Mouse (Mus musculus): ENCODE data around the gene Clk3. TPM values are rescaled to one million over a fixed set of nuclear protein-coding genes. Genes with fewer than 3 reads are reported as not detected.

Clk3 gene
- polyA plus RNA-seq, 1 experiment from 2014 or later: 64.7 TPM

DNA sequence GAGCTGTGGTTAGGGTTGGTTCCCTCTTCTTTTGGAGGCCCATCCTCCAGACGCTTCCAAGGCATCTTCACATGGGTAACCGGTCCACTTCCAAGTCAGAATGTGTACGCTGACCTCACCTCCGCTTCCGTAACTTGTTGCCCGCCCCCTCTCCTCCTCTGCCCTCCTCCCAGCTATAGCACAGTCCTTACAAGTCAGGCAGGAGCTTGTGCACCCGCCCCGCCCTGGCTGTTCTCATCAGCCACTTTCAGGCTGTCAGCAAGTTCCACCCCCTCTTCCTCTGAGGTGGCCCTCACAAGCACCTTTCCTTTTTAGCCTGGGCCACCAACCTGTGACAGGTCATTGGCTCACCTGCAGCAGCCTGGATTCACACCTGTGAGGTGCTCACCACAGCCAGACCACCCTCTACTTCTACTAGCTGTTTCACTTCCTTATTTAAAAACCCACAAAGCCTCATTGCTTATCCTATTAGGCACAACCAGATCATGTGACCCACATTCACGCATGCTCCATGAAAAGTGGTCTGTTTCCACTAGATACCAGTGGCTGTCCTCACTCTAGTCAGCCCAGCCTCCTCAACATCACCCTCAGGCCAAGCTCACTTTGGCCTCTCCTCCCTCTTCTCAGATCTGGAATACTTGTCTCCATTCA lies 34.8 kb upstream of the Clk3 start:
- peaks cover 15% of the 10 kb centered on the region; the same call in 1 of the 2 replicates for H3K36me3 ChIP-seq
- 81% methylated on average over 9 of the region's 9 CpGs for WGBS
- H3K4me3 ChIP-seq: no peak overlapping the region
- ATAC-seq (ENCODE audit: insufficient number of reproducible peaks, low FRiP score, low TSS enrichment, low read depth): no peak
- H3K9me3 ChIP-seq: no peaks in the 10 kb centered on the region
- H3K27ac ChIP-seq: no peak overlapping the region
- no peak overlapping the region for H3K9ac ChIP-seq
- no peak overlapping the region for H3K4me2 ChIP-seq
- no peaks in the 10 kb centered on the region for H3K27me3 ChIP-seq
- peaks cover 6% of the 10 kb centered on the region; the same call in 1 of the 2 replicates for H3K4me1 ChIP-seq

DNA sequence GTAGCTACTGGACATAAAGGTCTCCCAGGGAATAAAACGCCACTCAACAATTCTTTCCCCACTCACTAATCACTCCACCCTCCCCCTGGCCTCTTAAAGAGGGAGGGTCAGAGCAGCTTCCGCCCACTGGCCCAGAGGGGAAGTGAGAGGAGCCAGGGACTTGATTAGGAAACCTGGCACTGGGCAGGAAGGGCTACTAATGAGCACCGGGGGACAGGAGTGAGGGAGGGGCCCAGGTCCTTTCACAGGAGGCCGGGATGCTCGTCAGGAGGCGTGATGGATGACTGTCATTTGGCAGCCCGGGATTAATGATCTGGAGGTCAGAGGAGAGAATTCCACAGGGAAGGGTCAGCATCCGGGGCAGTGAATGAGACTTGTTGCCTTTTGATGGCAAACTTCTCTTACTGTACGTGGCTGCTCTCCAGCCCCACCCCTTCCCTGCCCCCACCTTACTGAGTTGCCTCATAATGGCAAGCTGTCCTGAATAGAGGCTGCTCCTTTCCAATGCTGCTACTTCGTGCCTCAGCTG lies 33.1 kb upstream of the Clk3 start:
- 15% methylated on average over 10 of the region's 10 CpGs for WGBS
- Histone ChIP-seq H3K4me3 (no peak overlapping the region), H3K4me1 (peaks cover 6% of the 10 kb centered on the region; the same call in 1 of the 2 replicates), H3K27me3 (no peaks in the 10 kb centered on the region), H3K4me2 (no peak overlapping the region), H3K9ac (no peak overlapping the region), H3K36me3 (peaks cover 20% of the 10 kb centered on the region; the same call in 1 of the 2 replicates), H3K9me3 (no peaks in the 10 kb centered on the region), H3K27ac (no peak overlapping the region)
- no peak for ATAC-seq (ENCODE audit: insufficient number of reproducible peaks, low FRiP score, low TSS enrichment, low read depth)

DNA sequence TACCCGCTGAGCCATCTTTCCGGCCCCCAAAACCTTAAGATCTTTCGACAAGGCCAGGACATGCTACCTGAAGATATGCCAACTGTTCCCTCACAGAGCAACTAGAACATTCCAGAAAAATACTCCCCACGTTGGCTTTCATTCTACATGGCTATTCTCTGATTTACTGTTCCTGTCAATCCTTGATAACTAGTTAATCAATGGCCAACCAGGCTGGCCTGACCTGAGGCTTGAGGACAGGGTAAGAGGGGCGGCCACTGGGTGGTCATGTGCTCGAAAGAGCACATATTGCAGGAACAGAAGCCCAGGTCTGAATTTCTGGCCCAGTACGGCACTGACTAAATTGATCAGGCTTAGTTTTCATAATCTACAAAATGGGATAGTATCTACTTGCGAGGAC lies 31.8 kb upstream of the Clk3 start:
- WGBS: 91% methylated on average over 8 of the region's 8 CpGs
- Histone ChIP-seq H3K27me3 (no peaks in the 10 kb centered on the region), H3K4me2 (no peak overlapping the region), H3K4me3 (no peak overlapping the region), H3K9ac (no peak overlapping the region), H3K27ac (no peak overlapping the region), H3K4me1 (peaks cover 10% of the 10 kb centered on the region; the same call in 1 of the 2 replicates), H3K9me3 (no peaks in the 10 kb centered on the region), H3K36me3 (peaks cover 25% of the 10 kb centered on the region; the same call in 1 of the 2 replicates)
- no peak for ATAC-seq (ENCODE audit: insufficient number of reproducible peaks, low FRiP score, low TSS enrichment, low read depth)

DNA sequence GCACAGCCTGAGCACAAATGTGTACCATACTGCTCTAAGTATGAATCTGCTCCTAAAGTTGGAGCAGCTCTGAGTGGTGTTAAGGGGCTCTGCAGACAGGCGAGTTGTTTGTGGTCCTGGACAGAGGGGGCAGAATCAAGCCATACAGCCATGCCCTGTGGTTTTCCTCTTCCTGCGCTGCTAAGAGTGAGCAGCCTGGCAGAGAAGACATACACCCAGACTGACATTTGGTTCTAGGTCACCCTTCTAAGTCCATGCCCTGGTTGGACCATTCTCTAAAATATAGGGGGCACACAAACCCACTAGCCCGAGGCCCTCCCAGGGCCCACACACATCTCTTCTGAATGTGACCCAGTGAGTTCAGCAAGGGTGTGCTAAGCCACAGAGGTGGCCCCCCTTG lies 24.1 kb upstream of the Clk3 start:
- no peak for ATAC-seq (ENCODE audit: insufficient number of reproducible peaks, low FRiP score, low TSS enrichment, low read depth)
- no peaks in the 10 kb centered on the region for H3K27me3 ChIP-seq
- peaks cover 12% of the 10 kb centered on the region for H3K36me3 ChIP-seq
- 82% methylated on average over 3 of the region's 3 CpGs for WGBS
- no peak overlapping the region for H3K4me3 ChIP-seq
- no peak overlapping the region for H3K4me2 ChIP-seq
- H3K9ac ChIP-seq: no peak overlapping the region
- no peak overlapping the region for H3K27ac ChIP-seq
- 0 out of 2 replicates have a peak, but pooled peaks cover 4% of the 10 kb centered on the region for H3K4me1 ChIP-seq
- H3K9me3 ChIP-seq: no peaks in the 10 kb centered on the region

DNA sequence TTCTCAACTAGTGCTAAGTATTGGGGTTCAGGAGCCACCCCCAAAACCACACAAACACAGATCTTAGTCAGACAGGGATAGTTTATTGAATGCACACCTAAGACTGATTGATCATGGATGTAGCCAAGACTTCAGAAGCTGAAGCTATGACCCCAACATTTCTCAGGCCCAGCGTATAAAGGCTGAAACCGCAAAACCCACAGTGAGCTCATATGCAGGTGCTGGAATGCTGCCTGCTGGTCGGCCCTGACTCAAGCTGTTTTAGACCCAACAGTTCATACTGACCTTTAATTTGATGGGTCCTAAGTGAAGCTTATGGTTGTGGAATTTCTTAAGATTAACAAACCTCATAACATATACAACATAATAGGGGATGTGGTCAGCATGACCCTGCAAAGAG lies 17.0 kb upstream of the Clk3 start:
- no peak overlapping the region for H3K4me3 ChIP-seq
- H3K4me2 ChIP-seq: no peak overlapping the region
- no peak overlapping the region for H3K9ac ChIP-seq
- H3K4me1 ChIP-seq: no peaks in the 10 kb centered on the region
- 80% methylated on average over 3 of the region's 3 CpGs for WGBS
- H3K9me3 ChIP-seq: no peaks in the 10 kb centered on the region
- no peaks in the 10 kb centered on the region for H3K36me3 ChIP-seq
- H3K27me3 ChIP-seq: no peaks in the 10 kb centered on the region
- H3K27ac ChIP-seq: no peak overlapping the region
- no peak for ATAC-seq (ENCODE audit: insufficient number of reproducible peaks, low FRiP score, low TSS enrichment, low read depth)

DNA sequence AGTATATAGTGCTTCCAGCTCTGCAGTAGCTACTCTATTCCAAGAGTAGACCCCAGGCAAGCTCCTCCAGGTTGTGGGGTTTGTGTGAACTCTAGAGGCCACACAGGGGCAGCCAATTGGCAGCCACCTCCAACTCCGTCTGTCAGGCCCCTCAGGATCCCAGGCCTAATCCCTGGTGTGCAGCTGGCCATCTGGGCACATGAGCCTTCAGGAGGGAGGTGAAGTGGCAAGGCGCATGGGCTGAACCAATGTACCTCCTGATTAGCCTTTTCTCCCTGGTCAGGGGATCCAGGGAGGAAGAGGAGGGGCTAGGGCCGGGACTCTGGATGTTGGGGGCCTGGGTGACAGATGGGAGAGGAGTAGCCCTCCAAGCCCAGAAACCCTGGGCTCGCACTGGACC lies 10.1 kb upstream of the Clk3 start:
- WGBS: 63% methylated on average over 4 of the region's 4 CpGs
- no peak overlapping the region for H3K4me3 ChIP-seq
- no peak overlapping the region for H3K9ac ChIP-seq
- no peaks in the 10 kb centered on the region for H3K4me1 ChIP-seq
- no peak overlapping the region for H3K27ac ChIP-seq
- ATAC-seq (ENCODE audit: insufficient number of reproducible peaks, low FRiP score, low TSS enrichment, low read depth): no peak
- H3K4me2 ChIP-seq: no peak overlapping the region
- no peaks in the 10 kb centered on the region for H3K27me3 ChIP-seq
- H3K9me3 ChIP-seq: no peaks in the 10 kb centered on the region
- H3K36me3 ChIP-seq: no peaks in the 10 kb centered on the region

DNA sequence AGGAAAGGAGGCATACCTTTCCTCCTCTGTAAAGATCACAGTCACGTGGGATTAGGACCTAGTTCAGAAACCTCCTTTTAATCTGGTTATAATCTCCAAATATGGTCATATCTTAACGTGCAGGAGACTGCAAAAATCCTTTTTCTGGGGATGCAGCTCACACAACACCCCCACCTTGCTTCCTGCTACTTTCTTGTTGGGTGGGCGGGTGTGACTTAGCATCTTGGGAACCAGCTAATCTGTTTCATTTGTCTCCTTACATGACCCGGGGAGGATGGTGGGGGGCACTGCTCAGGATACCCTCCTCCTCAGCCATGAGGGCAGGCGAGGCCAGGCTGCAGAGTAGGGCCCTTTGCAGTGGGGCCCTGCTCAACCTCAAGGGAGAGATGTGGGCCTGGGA lies 9.4 kb upstream of the Clk3 start:
- Histone ChIP-seq H3K4me3 (no peak overlapping the region), H3K27me3 (no peaks in the 10 kb centered on the region), H3K27ac (no peak overlapping the region), H3K9ac (no peak overlapping the region), H3K4me2 (no peak overlapping the region), H3K36me3 (no peaks in the 10 kb centered on the region), H3K9me3 (no peaks in the 10 kb centered on the region), H3K4me1 (no peaks in the 10 kb centered on the region)
- no peak for ATAC-seq (ENCODE audit: insufficient number of reproducible peaks, low FRiP score, low TSS enrichment, low read depth)
- 63% methylated on average over 5 of the region's 5 CpGs for WGBS

DNA sequence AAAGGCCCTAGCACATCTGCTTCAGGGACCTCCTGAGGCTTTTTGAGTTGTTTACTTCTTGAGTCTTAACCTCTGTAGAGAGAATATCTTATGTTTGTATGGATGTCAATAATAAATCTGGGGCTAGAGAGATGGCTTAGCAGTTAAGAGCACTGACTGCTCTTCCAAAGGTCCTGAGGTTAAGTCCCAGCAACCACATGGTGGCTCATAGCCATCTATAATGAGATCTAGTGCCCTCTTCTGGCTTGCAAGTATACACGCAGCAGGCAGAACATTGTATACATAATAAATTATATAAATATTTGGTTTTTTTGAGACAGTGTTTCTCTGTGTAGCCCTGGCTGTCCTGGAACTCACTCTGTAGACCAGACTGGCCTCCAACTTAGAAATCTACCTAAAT lies 8.5 kb upstream of the Clk3 start:
- Histone ChIP-seq H3K27me3 (no peaks in the 10 kb centered on the region), H3K4me3 (no peak overlapping the region), H3K9ac (no peak overlapping the region), H3K4me1 (no peaks in the 10 kb centered on the region), H3K9me3 (no peaks in the 10 kb centered on the region), H3K27ac (no peak overlapping the region), H3K4me2 (no peak overlapping the region), H3K36me3 (no peaks in the 10 kb centered on the region)
- no peak for ATAC-seq (ENCODE audit: insufficient number of reproducible peaks, low FRiP score, low TSS enrichment, low read depth)
- 3% methylated on average over 1 of the region's 1 CpGs for WGBS

DNA sequence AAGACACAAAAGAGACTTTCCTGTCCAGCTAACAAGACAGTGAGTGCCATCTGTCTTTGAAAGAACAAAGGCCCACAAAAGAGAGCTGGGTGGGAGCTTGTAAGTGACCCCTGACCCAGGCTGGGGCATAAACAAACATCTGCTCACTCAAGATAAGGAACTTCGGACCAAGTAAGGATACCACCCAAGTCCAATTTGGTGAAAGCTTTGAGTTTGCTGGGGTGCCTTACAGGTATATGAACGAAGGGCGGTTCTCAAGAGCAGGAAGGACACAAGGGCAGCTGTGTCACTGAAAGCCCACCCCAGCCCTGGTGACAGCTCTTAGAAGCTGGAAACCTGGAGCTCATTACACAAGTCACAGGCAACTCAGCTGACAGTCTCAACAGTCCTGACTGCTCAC lies 8.1 kb upstream of the Clk3 start:
- H3K36me3 ChIP-seq: no peaks in the 10 kb centered on the region
- H3K4me2 ChIP-seq: no peak overlapping the region
- ATAC-seq (ENCODE audit: insufficient number of reproducible peaks, low FRiP score, low TSS enrichment, low read depth): no peak

DNA sequence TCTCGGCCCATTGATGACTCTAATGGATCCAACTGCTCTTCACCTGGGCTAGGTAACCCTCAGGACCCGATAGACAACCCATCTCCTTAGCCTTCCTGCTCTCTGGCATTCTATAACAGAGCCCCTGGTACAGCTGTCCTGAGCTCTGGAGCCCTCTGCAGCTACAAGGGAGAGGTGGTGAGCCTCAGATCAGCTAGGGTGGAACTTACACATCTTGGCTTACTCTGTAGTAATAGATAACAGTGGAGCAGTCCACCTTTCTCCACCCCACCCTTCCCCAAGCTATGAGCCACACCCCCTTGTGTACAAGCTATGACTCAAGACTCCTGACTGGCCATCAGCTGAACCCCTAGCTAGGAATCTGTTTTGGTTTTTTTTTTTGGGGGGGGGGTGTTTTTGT lies 5.2 kb upstream of the Clk3 start:
- Histone ChIP-seq H3K4me3 (no peak overlapping the region), H3K9ac (no peak overlapping the region), H3K9me3 (no peaks in the 10 kb centered on the region), H3K4me2 (no peak overlapping the region), H3K27ac (no peak overlapping the region), H3K4me1 (peaks cover 12% of the 10 kb centered on the region), H3K36me3 (no peaks in the 10 kb centered on the region), H3K27me3 (no peaks in the 10 kb centered on the region)
- ATAC-seq (ENCODE audit: insufficient number of reproducible peaks, low FRiP score, low TSS enrichment, low read depth): no peak
- 89% methylated on average over 2 of the region's 2 CpGs for WGBS

More for the DNA sequence above, 8.1 kb upstream of the Clk3 start:
- WGBS: 68% methylated on average over 3 of the region's 3 CpGs
- Histone ChIP-seq H3K27ac (no peak overlapping the region), H3K9ac (no peak overlapping the region), H3K27me3 (no peaks in the 10 kb centered on the region), H3K4me3 (no peak overlapping the region), H3K4me1 (no peaks in the 10 kb centered on the region), H3K9me3 (no peaks in the 10 kb centered on the region)

DNA sequence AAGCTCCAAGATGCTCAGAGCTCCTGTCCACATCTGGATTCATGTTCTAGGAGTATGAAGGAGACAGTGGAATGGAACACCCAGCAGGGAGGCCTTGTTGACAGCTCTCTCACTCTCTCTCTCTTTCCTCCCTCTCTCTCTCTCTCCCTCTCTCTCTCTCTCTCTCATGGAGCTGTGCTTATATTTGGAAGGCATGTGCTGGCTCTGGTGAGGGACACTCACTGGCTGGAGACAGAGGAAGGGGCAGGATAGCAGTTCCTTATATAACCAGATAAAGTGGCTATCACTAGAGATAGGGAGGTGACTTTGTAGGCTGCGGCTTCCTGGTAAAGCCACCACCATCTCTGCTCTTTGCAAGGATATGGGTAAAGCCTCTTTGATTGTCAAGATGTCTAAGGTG lies 4.6 kb upstream of the Clk3 start:
- Histone ChIP-seq H3K27ac (no peak overlapping the region), H3K4me2 (no peak overlapping the region), H3K36me3 (no peaks in the 10 kb centered on the region), H3K9me3 (no peaks in the 10 kb centered on the region), H3K4me1 (peaks cover 12% of the 10 kb centered on the region), H3K27me3 (no peaks in the 10 kb centered on the region), H3K9ac (no peak overlapping the region), H3K4me3 (no peak overlapping the region)
- 93% methylated on average over 1 of the region's 1 CpGs for WGBS
- ATAC-seq (ENCODE audit: insufficient number of reproducible peaks, low FRiP score, low TSS enrichment, low read depth): no peak

DNA sequence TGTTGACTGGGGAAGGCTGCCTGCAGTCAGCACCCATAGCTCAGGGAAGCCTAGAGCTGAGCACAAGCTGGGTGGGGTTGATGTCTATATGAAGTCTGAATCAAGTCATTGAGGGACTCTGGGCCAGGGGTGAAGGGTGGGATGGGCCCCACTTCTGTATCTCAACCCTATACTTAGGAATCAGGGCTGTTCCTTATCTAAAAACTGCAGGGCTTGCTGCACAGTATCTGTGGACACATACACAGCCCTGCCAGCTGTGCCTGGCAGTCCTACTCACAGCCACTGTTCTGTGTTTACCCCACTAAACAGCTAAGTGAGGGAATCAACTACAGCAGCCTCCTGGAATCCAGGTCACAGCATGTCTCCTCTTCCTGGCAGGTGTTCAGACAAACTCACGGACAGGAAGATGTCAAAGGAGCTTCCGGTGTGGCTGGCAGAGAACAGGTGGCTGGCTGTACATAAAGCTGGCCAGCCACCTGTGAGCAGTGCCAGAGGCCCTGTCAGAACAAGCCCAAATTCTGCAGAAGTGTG lies 3.9 kb upstream of the Clk3 start:
- Histone ChIP-seq H3K9me3 (no peaks in the 10 kb centered on the region), H3K4me3 (no peak overlapping the region), H3K36me3 (no peaks in the 10 kb centered on the region), H3K4me1 (peaks cover 12% of the 10 kb centered on the region), H3K27ac (no peak overlapping the region), H3K9ac (no peak overlapping the region), H3K4me2 (no peak overlapping the region), H3K27me3 (no peaks in the 10 kb centered on the region)
- ATAC-seq (ENCODE audit: insufficient number of reproducible peaks, low FRiP score, low TSS enrichment, low read depth): no peak
- 37% methylated on average over 2 of the region's 2 CpGs for WGBS

Data from limb, embryonic 15.5 days (tissue).